Mouse (Mus musculus): ENCODE results near the gene Thumpd2. TPM values are rescaled to one million over a fixed set of nuclear protein-coding genes. Genes with fewer than 3 reads are reported as not detected.
A peak's percentile ranks its signal among the peaks of the same experiment; 100 is the strongest.

Gene Thumpd2
- 5.0 and 5.6 TPM in 2 replicates for polyA plus RNA-seq (2015; fragmentation: Nextera tagmentation; extraction: Ambion mirVana)

- WGBS, result 1% methylated on average over 29 of the region's 29 CpGs
- no peaks in the 10 kb centered on the region for H3K27me3 ChIP-seq (replicated peaks; ENCODE audit: control insufficient read depth, insufficient read depth, low read length)
- TF ChIP-seq CTCF (IDR thresholded peaks at IDR 0.05; ENCODE audit: low read depth), result peak; percentile 93
These were observed at the start of gene Thumpd2 for GRCm38 (mm10) chr17:81064979-81065311. Thumpd2 (minus strand) TSS chr17:81065082.

DNA sequence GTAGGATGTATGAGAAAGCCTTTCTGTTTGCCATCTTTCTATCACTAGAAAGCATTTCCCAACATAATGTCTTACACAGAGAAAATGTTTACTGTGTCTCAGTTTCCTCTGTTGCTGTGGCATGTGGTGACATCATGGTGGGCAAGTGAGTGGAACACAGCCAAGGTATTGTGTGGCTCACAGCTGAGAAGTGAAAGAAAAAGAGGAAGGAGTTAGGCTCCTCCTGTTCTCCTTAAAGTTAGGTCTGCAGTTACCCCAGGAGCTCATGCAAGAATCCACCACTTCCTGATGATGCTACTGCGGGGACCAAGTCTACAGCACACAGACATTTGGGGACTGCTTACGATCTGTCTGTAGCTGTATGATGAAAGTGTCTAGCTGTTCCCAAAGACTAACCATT is 39.4 kb upstream of the Thumpd2 start:
- no peak for TF ChIP-seq CTCF (IDR thresholded peaks at IDR 0.05; ENCODE audit: low read depth)
- H3K9me3 ChIP-seq (ENCODE audit: control insufficient read depth), result no peaks in the 10 kb centered on the region
- no peak overlapping the region for H3K9ac ChIP-seq (ENCODE audit: low read depth, low read length)
- H3K27me3 ChIP-seq (replicated peaks; ENCODE audit: control insufficient read depth, insufficient read depth, low read length), result no peaks in the 10 kb centered on the region
- no peak overlapping the region for H3K4me3 ChIP-seq (ENCODE audit: low read depth, low read length)
- H3K4me2 ChIP-seq (replicated peaks; ENCODE audit: low read depth), result no peak overlapping the region
- H3K27ac ChIP-seq (ENCODE audit: low read depth, low read length), result no peak overlapping the region
- ATAC-seq, result no peak
- 87% methylated on average over 2 of the region's 2 CpGs for WGBS
- H3K36me3 ChIP-seq (ENCODE audit: control insufficient read depth, insufficient read depth), result no peaks in the 10 kb centered on the region
- no peaks in the 10 kb centered on the region for H3K4me1 ChIP-seq (replicated peaks; ENCODE audit: control insufficient read depth, insufficient read depth, low read length)

More at GRCm38 (mm10) chr17:81064979-81065311, at the start of gene Thumpd2:
- H3K4me3 ChIP-seq (ENCODE audit: low read depth, low read length), result peak within 1 kb of the TSS; percentile 72
- peak within 1 kb of the TSS; percentile 84 for H3K9ac ChIP-seq (ENCODE audit: low read depth, low read length)
- no peaks in the 10 kb centered on the region for H3K9me3 ChIP-seq (ENCODE audit: control insufficient read depth)
- no peaks in the 10 kb centered on the region; the same call in 1 of the 2 replicates for H3K4me1 ChIP-seq (replicated peaks; ENCODE audit: control insufficient read depth, insufficient read depth, low read length)
- peak within 1 kb of the TSS; percentile 71 for H3K4me2 ChIP-seq (replicated peaks; ENCODE audit: low read depth)
- ATAC-seq, result peak; percentile 99
- peak within 1 kb of the TSS; percentile 61 for H3K27ac ChIP-seq (ENCODE audit: low read depth, low read length)
- H3K36me3 ChIP-seq (ENCODE audit: control insufficient read depth, insufficient read depth), result no peaks in the 10 kb centered on the region

DNA sequence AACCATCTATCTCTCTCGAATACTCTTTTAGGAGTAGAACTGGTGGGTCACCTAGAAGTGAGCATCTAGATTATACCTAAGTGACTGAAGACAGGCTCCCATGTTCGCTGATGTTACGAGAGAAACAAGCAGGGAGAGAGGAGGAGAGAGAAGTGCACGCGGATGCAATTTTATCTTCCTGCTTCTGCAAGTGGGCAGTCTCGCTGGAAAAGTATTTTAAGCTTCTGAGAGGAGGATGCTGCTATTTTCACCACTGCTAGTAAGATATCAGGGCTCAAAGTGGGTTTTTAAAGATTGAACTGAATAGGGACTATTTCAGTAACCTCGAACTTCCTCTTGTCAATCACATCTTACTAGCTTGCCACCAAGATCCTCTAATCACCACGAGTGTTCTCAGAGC is 38.0 kb upstream of the Thumpd2 start:
- WGBS, result 58% methylated on average over 8 of the region's 8 CpGs
- no peak overlapping the region for H3K4me2 ChIP-seq (replicated peaks; ENCODE audit: low read depth)
- no peak for ATAC-seq
- no peak for TF ChIP-seq CTCF (IDR thresholded peaks at IDR 0.05; ENCODE audit: low read depth)
- H3K27ac ChIP-seq (ENCODE audit: low read depth, low read length), result no peak overlapping the region
- H3K27me3 ChIP-seq (replicated peaks; ENCODE audit: control insufficient read depth, insufficient read depth, low read length), result no peaks in the 10 kb centered on the region
- no peak overlapping the region for H3K4me3 ChIP-seq (ENCODE audit: low read depth, low read length)
- no peaks in the 10 kb centered on the region for H3K9me3 ChIP-seq (ENCODE audit: control insufficient read depth)
- H3K4me1 ChIP-seq (replicated peaks; ENCODE audit: control insufficient read depth, insufficient read depth, low read length), result no peaks in the 10 kb centered on the region
- no peak overlapping the region for H3K9ac ChIP-seq (ENCODE audit: low read depth, low read length)
- no peaks in the 10 kb centered on the region for H3K36me3 ChIP-seq (ENCODE audit: control insufficient read depth, insufficient read depth)

GRCm38 (mm10) chr17:81098444-81098843 is 33.6 kb upstream of the Thumpd2 start:
- Histone ChIP-seq H3K4me2 (replicated peaks; ENCODE audit: low read depth) (no peak overlapping the region), H3K36me3 (ENCODE audit: control insufficient read depth, insufficient read depth) (no peaks in the 10 kb centered on the region), H3K27me3 (replicated peaks; ENCODE audit: control insufficient read depth, insufficient read depth, low read length) (no peaks in the 10 kb centered on the region), H3K9ac (ENCODE audit: low read depth, low read length) (no peak overlapping the region), H3K4me3 (ENCODE audit: low read depth, low read length) (no peak overlapping the region), H3K9me3 (ENCODE audit: control insufficient read depth) (no peaks in the 10 kb centered on the region), H3K4me1 (replicated peaks; ENCODE audit: control insufficient read depth, insufficient read depth, low read length) (no peaks in the 10 kb centered on the region), H3K27ac (ENCODE audit: low read depth, low read length) (no peak overlapping the region)
- no peak for ATAC-seq
- peak; percentile 36; the same call in 1 of the 2 replicates for TF ChIP-seq CTCF (IDR thresholded peaks at IDR 0.05; ENCODE audit: low read depth)

DNA sequence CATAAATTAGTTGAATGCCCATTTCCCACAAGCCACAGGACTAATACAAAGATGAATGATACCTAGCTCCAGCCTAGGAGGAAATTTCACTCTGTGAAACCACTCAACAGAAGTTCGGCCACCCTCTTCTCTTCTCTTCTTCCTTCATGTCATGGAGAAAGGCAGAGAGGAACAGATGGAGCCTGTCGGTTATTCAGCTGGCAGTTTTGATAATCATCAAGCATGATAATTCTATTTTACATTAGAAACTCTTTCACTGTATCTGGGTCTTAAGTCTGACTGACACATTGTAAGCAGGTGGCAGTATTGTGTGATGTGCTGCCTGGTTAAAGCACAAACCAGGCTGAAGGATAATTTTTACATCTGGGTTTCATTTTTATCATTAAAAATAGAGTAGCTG is 31.6 kb upstream of the Thumpd2 start:
- Histone ChIP-seq H3K4me3 (ENCODE audit: low read depth, low read length) (no peak overlapping the region), H3K4me1 (replicated peaks; ENCODE audit: control insufficient read depth, insufficient read depth, low read length) (no peaks in the 10 kb centered on the region), H3K9ac (ENCODE audit: low read depth, low read length) (no peak overlapping the region), H3K9me3 (ENCODE audit: control insufficient read depth) (no peaks in the 10 kb centered on the region), H3K36me3 (ENCODE audit: control insufficient read depth, insufficient read depth) (no peaks in the 10 kb centered on the region), H3K4me2 (replicated peaks; ENCODE audit: low read depth) (no peak overlapping the region), H3K27me3 (replicated peaks; ENCODE audit: control insufficient read depth, insufficient read depth, low read length) (no peaks in the 10 kb centered on the region), H3K27ac (ENCODE audit: low read depth, low read length) (no peak overlapping the region)
- no peak for TF ChIP-seq CTCF (IDR thresholded peaks at IDR 0.05; ENCODE audit: low read depth)
- WGBS, result 82% methylated on average over 2 of the region's 2 CpGs
- no peak for ATAC-seq

DNA sequence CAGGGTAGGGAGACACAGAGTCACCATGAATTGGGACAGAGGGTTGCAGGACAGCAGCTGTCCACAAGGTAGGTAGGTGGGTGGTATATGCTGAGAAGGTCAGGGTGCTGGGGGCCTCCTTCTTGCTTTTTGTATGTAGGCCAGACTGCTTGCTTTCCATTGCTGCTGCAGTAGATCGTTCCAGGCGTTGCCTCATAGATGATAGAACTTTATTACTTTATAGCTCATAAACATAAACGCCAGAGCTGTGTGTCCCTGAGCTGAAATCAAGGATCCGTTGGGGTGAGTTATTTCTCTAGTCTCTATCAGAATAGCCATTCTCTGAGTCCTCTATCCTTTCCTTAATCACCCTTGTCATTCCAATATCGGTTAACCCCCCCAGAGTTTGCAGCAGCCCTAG is 27.9 kb upstream of the Thumpd2 start:
- Histone ChIP-seq H3K9me3 (ENCODE audit: control insufficient read depth) (no peaks in the 10 kb centered on the region), H3K4me1 (replicated peaks; ENCODE audit: control insufficient read depth, insufficient read depth, low read length) (no peaks in the 10 kb centered on the region), H3K27me3 (replicated peaks; ENCODE audit: control insufficient read depth, insufficient read depth, low read length) (no peaks in the 10 kb centered on the region), H3K4me2 (replicated peaks; ENCODE audit: low read depth) (no peak overlapping the region), H3K27ac (ENCODE audit: low read depth, low read length) (no peak overlapping the region), H3K9ac (ENCODE audit: low read depth, low read length) (no peak overlapping the region), H3K36me3 (ENCODE audit: control insufficient read depth, insufficient read depth) (no peaks in the 10 kb centered on the region), H3K4me3 (ENCODE audit: low read depth, low read length) (no peak overlapping the region)
- TF ChIP-seq CTCF (IDR thresholded peaks at IDR 0.05; ENCODE audit: low read depth), result no peak
- no peak for ATAC-seq
- WGBS, result 41% methylated on average over 5 of the region's 5 CpGs

DNA sequence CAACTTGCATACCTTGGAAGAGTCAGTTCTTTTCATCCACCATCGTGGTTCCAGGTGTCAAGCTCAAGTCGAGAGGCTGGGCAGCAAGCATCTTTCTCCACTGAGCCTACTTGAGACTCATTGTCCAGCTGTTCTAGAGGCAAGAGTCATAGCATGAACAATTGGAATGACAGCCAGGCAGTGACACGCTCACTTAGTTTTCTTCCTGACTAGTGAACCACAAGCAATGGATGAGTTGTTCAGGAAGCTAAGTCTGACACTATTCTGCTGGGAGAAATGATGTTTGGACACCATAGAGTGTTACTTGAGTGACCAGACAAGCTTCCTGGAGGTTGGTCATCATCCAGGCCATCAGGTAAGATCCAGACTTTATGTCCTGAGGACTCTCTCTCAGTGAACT is 24.0 kb upstream of the Thumpd2 start:
- Histone ChIP-seq H3K4me3 (ENCODE audit: low read depth, low read length) (no peak overlapping the region), H3K4me1 (replicated peaks; ENCODE audit: control insufficient read depth, insufficient read depth, low read length) (no peaks in the 10 kb centered on the region), H3K27ac (ENCODE audit: low read depth, low read length) (no peak overlapping the region), H3K36me3 (ENCODE audit: control insufficient read depth, insufficient read depth) (no peaks in the 10 kb centered on the region), H3K4me2 (replicated peaks; ENCODE audit: low read depth) (no peak overlapping the region), H3K9me3 (ENCODE audit: control insufficient read depth) (no peaks in the 10 kb centered on the region), H3K27me3 (replicated peaks; ENCODE audit: control insufficient read depth, insufficient read depth, low read length) (no peaks in the 10 kb centered on the region), H3K9ac (ENCODE audit: low read depth, low read length) (no peak overlapping the region)
- TF ChIP-seq CTCF (IDR thresholded peaks at IDR 0.05; ENCODE audit: low read depth), result no peak
- ATAC-seq, result no peak
- WGBS, result 59% methylated on average over 3 of the region's 3 CpGs
